Mouse (Mus musculus): ENCODE results near the gene Gar1.

GRCm38 (mm10) chr3:129823293-129823692 is 7.9 kb downstream of the Gar1 start:
- TF ChIP-seq POLR2A (IDR thresholded peaks at IDR 0.05; ENCODE audit: low read depth, low read length) (no peak), ETS1 (conservative IDR thresholded peaks at IDR 0.05; ENCODE audit: low read depth, low read length) (no peak), ZKSCAN1 (IDR thresholded peaks at IDR 0.05; ENCODE audit: borderline replicate concordance, low read depth, low read length) (no peak), CTCF (conservative IDR thresholded peaks at IDR 0.05 in 1 of 2, IDR thresholded peaks at IDR 0.05 in 1 of 2; ENCODE audit: low read depth in 2 of 2, low read length in 2 of 2) (peak; percentile 41 to 67), RCOR1 (conservative IDR thresholded peaks at IDR 0.05; ENCODE audit: low read depth, low read length) (no peak), USF1 (IDR thresholded peaks at IDR 0.05; ENCODE audit: low read depth, low read length) (no peak)

All from CH12.LX (cell line).